Mouse (Mus musculus): ENCODE results near the gene Stab1.

Stab1 gene

DNA sequence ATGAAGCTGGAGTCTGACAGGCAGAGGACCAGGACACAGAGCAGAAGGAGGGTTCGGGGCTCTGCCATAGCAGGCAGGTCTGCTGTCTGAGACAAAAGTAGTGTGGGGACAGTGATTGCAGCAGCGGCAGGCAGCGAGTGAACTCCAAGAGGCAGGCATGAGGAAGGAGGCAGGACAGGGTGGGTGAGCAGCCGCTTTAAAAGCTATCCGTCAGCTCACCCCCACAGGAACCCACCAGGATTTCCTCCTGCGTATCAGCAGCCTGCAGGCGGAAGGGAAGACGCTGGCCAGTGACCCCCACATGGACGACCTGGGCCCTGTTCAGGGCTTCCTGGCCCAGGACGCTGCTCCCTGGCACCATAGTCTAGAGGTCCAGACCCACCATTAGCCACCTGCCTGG, at the start of gene Stab1:
Gene Stab1 (minus strand): TSS at position 217 of the 400 bp plus-strand sequence.
- DNase-seq: peak; percentile 74

DNA sequence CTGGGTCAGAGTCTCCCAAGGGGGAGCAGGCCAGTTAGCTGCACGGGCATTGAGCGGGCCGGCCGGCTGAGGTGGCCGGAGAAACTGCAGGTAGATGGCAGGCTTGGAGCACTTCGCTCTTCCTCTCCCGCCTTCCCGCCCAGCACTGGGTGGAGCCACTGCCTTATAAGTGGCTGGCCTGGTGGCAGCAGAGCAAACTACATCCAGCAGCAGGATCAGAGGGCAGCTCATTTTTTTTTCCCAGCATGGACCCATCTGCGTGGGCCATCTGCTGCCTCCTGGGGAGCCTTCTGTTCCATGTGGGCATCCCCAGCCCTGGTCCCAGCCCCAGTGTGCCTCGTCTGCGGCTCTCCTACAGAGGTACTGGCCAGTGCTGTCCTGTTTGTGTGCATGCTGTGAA, 49.2 kb upstream of the Stab1 start, which contains the start of gene Sema3g:
Gene Sema3g (plus strand): TSS at position 195 of the 400 bp plus-strand sequence.
- peak; percentile 87 for DNase-seq

DNA sequence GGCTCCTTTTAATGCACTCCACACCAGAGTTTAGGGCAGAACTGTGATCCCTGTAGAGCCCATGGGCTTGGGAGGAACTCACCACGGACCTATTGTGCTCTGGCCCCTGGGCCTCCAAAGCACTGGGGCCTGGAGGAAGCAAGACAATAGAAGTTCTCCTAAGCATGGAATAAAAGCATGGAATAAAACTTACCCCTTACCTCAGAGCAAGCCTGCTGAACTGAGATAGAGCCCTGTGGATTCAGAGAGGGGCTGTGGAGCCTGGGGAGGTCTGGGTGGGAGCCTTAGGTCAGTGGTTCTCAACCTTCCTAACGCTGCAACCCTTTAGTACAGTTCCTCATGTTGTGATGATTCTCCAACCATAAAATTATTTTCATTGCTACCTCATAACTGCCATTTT, 48.4 kb upstream of the Stab1 start, which contains the start of gene Nisch:
Gene Nisch (minus strand): TSS at position 101 of the 400 bp plus-strand sequence.
- no peak for DNase-seq

DNA sequence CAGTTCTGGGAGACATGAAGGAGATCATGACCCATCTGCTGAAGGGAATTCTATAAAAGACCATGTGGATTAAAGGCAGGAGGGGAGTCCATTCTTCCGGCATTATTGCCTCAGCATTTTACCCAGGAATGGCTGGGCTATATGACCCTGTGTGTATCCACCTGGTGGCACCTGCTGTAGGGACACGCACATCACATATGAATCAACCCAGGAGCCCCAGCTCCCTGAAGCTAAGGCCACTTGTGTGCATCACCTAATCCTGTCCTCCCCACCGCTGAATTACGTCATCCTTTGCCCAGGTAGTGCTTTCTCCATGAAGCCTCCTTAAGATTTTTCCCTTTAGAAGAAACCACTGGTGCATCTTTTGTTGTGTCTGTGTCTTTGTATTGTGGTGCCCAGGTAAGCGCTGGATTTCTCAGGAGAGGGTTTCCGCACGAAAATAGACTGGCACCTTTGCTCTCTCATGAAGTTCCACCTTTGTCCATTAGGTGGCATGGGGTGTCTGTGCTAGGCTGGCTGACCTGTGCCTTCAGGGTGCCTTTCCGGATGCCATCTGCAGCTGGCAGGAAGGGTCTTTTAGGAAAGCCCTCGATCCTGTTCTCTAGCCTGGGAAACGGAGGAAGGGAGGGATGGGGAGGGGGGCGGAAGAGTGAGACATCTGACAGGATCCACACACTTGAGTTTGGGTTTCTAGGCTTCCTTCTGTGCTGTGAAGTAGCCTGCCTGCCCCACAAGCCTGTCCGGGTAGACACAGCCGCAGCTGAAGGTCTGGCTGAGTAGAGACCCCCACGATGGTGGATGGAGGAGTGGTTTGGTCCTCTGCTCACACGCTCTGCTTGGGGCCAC, 46.9 kb upstream of the Stab1 start:
- peak; percentile 82 for DNase-seq

DNA sequence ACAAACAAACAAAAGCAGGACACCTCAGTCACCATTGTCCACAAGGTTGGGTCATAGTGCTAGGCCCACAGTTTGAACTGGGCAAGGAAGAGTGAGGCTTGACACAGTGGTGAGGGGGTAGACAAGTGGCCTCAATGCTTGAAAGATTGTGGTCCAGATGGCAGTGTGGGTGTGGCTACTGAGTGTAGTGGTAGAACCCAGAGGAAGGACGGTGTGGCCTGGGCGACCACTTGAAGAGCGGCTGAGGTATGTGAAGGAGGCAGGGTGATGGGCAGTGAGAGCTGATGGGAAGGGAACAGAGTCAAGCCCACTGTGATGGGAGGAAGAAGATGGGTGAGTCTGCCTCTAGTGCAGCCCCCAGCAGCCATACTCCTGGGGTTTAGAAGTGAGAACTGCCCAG, 46.2 kb upstream of the Stab1 start:
- no peak for DNase-seq

DNA sequence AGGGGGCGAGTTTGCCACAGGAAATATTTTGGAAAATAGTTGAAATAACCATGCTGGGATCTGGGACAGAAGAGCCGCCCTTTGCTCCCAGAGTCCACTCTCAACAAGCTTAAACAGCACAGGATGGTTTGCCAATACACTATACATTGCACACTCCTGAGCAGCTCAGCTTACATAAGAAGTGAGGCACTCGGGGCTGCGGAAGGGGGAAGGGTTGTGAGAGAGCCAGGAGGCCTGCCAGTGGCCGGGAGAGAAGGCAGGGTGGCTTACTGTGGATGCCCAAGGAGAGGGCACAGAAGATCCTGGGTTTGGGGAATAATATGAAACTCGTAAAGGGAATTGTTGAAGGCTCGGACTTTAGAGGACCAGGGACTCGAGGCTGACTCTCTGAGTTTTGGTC, 45.4 kb upstream of the Stab1 start:
- DNase-seq: no peak

DNA sequence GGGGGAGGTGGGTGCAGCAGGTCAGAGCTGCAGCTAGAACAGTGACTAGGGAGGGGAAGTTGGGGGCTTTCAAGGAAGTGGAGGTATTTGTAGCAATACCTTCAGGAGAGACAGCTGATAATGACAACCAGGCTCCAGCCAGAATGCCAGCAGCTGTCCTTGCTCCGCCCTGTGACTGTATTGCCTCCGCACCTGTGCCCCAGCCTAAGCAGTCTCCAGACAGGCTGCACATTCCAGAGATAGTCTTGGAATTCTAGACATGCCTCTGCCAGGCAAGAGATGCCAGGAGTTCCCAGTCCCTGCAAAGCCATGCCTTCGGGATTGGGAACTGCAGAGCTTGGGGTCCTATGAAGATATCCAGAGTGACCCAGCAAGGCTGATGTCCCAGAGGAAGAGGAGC, 44.1 kb upstream of the Stab1 start:
- no peak for DNase-seq

DNA sequence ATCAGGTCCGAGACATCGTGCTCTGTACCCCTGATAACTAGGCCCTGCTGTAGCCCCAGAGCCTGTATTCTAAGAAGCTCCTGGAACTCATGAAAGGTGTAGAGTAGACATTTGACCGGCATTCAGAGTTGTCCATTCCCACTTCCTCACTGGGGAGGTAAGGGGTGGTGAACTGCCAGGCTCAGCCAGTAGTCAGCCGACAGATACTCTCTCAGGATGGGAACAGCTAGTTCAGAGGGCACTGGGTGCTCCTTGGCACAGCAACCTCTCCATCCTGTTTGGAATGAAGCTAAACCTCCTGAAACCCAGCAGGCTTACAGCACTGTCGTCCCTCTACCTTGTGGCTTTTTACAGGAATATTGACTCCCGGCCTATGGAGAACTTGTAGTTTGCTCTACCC, 43.4 kb upstream of the Stab1 start:
- no peak for DNase-seq

DNA sequence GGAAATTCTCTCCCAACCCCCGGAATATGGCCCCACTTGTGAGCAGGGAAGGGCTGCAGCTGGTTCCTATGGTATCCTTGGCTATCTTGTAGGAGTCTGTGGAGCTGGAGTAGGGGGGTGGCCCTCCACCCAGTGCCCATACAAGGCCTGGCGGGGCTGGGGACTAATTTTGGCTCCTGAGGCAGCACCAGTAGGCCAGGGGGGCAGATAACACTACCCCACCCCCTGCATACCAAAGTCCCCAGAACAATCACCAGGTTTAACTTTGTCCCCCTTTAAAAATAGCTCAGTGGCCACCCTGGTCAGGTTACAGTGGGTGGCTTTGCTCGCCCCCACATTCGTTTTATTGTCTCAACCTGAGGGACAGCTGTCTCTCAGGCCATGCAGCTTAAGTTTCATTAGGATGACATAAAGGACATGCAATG, 40.7 kb upstream of the Stab1 start:
- DNase-seq: no peak

DNA sequence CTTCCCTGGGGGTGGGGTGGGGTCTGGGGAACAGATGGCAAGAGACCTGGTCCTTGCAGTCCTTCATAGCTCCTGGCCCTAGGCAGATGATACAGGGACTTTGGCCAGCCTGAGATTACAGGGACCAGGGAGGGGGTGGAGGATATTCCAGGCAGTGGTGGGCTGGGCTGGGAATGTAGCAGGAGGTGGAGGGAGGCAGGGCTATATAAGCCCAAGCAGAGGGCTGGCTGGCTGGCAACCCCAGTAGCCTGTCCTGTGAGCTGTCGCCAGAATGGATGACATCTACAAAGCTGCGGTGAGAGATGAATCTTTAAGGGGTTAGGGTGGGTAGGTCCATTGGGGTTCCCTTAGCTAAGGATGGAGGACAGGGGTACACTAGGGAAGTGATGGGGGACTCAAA, 39.6 kb upstream of the Stab1 start, which contains the start of gene Tnnc1:
Gene Tnnc1 (plus strand): TSS at position 229 of the 400 bp plus-strand sequence.
- no peak for DNase-seq

DNA sequence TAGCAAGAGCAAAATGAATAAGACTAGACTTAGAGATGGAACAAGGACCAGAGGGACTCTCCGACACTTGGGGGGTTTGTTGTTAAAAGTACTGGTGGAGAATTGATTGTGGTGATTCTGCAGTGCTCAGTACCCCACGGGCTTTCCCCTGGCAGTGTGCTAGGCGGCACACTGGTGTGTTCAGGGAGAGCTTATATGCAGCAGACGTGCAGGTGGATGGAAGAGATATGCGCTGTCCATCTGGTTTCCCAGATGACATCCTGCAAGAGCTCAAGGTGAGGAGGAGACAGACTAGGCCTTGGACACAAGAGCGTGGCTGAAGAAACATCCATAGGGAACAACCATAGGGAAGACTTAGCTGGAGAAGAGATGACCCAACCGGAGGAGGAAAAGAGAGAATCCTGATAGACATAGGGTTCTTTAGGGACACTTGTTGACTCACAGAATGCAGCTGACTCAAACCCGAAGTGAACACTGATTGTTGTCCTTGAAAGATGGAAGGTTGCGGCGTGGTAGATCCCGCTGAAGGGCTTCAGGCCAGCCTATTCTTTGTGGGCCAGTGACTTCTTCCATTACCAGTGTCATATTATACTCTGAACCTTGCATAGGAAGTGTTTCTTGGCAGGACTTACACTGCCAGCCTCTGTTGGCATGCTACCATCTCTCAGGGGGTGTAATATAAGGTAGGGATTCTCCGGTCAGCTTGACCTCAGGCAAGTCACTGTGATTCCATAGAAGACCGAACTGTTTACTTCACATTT, 38.8 kb upstream of the Stab1 start:
- DNase-seq: no peak

DNA sequence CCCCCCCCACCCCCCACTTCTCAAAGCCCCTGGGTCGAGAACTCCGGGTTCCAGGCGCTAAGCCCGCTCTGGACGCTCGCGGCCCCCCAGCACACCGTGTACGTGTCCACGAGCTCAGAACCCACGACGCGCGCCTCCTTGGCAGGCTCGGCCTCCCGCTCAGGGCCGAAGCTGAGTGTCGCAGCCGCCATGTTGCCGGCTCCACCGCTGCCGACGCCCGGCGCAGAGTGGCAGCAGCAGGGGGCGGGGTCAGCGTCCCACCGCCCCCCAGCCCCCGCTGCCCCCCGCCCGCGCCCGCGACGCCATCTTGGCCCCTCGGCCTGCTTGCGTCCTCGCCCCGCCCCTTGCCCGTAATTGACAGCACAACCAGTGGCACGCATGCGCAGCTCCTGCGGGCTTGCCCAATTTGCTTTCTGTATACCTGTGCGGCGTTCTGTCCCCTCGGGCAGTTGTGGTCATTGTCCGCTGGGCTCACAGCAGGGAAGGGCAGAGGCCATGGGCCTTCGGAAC, 38.1 kb upstream of the Stab1 start:
- peak; percentile 99 for DNase-seq

DNA sequence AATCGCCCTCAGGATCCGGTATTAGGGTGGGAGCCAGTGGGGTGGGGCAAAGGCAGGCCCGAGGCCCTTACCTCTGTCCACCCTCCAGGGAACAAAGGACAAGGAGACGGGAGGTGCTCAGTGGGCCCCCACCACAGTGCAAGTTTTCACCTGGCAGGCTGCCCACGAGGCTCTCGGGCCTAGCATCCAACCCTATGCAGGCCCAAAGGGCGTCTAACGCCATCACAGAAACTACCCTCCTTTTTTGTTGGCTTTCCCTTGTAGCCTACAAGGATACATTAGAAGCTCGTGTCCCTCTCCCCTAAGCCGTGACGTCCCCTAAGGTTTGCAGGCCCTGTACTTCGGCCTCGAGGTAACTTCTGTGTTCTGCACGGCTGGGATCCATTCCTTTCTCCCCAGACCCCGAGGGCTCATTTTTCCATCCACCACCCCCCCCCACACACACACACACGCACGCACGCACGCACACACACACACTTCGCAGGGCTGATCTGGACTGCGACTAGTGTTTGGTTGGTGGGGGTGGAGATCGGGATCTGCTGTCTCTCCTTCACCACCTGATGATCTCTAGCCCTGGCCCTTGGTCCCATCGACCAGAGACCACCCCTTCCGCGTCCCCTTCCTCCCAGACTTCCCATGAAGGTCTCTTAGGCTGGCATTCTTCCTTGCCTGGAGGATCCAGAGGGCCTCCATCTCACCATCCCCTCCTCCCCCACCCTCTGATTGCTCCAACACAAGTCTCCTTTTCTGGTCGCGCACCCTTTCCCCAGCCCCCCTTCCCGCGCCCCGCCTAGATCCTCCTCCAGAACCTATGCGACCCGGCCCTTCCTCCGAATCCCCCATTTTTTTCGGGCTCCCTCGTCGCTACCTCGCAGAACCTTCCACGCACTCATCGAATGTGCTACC, 37.4 kb upstream of the Stab1 start:
- DNase-seq: peak; percentile 79

DNA sequence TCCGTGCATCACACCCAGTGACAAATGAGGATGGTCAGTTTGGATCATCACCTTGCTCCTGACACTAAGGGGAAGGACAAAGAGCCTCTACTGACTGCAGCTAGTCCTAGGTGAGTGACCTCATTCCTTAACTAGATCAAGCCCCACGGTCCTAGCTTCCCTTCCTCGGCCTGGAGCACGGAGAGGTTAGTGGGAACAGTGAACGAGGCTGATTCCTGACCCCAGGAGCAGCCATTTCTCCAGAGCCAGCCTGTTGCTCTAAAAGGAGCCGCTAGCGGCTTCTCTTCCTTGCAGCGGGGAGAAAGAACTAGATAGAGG, 36.8 kb upstream of the Stab1 start:
- DNase-seq: no peak

DNA sequence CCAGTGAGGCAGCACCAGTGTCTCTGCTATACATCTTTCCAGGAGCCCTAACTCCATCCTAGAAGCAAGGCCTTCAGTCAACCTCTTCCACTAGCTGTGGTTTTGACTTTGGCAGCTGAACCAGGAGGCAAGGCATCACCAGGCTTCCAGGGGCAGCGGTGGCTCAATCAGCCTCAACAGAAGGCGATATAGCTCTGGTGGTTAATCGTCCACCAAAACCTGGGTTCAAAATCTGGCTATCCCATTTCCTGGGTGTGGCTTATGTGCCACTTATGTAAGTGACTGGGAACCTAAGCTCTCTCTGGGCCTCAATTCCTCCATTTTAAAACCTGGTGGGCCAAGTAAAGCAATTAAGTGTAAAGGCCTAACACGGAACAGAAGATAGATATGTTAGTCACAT, 36.4 kb upstream of the Stab1 start:
- DNase-seq: no peak

DNA sequence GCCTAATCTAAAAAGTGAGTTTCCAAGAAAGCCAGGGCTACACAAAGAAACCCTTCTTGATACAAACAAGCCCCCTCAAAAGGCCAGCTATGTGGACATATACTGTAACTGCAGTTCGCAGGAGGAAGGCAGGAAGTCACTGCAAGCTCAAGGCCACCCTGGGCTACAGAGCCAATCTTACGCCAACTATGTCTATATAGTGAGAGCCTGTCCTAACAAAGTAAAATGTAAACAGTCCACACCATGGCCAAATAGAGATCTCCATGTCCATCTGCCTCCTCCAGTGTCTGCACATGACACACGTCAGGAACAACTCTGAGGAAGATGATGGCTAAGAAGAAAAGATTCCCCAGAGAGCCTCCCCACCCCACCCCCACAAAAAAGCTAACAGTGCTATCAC, 31.6 kb upstream of the Stab1 start:
- no peak for DNase-seq

DNA sequence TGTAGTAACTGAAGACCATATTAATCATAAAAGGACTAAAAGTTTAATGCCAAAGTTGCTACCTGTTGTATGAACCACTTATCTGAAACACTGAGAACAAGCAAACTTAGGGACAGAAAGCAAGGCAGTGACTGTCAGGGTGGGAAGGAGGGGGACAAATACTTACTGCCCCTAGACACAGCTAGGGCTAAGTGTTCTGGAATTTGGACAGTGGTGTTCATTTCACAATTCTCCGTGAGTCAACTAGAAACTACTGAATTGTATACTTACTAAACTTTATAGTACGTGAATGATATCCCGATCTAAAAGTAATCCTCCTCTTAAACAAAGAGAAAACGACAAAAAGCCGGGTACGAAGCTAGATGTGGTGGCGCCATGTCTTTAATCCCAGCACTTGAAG, 31.2 kb upstream of the Stab1 start:
- no peak for DNase-seq

DNA sequence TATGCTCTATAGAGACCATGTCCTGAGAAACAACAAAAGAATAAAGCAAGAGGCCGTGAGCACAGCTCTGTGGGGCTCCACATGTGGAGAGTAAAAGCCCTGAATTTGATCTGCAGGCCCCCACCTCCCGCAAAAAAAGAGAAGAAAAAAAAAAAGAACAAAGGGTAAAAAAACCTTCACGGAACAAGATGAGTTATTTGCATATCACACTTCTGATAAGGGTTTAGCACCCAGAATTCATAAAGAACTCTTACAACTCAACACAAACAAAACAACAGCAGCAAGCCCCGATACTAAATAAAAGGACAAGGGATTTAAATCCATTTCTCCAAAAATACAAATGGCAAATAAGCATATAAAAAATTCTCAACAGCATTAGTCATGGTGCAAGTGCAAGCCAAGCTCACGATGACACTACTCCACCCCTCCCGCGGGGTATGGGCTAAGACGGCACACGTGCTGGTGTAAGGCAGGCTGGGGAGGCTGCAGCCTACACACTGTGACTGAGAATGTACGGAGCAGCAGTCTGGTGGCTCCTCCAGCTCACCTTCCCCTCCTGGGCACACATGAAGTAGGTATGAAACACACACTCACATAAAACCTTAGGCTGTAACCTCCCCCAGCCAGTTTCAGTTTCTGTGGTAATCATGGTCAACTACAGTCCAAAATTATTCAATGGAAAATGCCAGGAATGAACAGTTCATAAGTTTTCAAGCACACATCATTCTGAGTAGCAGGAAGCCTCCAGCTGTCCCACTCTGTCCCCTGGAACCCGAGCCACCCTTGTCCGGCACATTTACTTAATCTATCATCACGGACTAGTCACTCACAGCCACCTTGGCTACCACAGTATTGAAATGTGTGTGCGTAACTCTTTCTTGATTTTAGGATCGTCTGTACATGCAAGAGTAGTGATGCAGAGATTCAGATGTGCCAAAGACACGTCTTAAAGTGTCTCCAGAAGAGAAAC, 29.4 kb upstream of the Stab1 start:
- DNase-seq: no peak

DNA sequence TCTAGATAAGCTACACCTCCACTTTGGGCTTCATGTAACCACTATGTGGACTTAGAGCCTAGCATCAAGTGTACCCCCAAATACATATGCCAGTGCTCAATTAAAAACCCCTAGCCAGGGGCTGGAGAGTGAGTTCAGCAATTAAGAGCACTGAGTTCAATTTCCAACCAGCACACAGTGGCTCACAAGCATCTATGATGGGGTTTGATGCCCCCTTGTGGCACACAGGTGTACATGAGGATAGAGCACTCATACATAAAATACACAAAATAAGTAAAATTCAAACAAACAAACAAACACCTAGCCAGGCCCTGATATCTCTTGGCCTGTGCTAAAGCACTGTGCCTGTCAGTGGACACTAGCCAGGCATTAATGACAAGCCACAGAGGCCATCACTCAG, 27.5 kb upstream of the Stab1 start:
- peak; percentile 67 for DNase-seq

DNA sequence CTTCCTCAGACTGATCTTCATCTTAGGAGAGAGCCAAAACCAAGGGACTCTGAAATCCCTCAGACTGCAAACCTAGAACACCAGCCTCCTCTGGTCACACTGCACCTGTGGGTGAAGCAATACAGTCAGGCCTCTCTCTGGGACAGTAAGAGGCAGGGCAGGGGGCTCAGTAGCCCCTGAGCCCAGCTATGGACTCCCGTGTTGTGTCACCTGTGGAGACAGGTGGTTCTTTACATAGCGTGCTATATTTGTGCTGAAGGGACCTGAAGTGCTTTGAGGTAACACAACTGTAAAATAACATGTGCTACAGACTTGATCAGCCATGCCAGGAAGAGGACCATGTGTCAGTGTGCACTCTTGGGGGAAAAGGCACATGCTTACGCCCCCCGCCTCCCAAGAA, 27.1 kb upstream of the Stab1 start:
- no peak for DNase-seq

DNA sequence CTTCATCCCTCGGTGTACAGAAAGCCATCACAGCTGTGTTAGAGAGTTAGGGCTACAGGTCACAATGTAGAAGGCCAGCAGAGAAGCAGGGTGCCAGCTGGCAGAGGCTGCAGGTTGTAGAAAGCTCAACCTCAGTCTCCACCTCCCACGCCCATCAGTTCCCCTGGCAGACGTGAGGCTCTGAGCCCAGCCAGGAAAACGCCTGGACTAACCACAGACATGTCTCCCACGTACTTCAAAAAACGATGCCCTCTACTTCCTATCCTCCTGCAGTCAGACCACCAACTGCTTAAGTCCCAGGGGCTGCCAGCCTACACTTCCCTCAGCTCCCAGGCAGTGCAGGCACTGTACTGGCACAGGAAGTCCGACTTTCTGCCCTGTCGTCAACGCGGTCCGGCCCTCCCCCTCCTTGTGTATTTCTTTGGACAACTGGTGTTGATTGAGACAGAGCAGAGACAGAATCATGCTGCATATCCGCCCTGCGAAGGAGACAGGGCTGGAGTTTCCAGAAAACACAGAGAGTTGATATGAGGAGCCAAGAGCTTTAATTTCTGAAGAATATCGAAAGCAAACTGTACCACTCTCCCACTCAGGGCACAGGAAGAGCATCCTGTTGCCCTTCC, 26.6 kb upstream of the Stab1 start:
- peak; percentile 70 for DNase-seq

All from kidney, postnatal 10 days (tissue).